Mouse (Mus musculus) testis, adult 2 months (tissue): ENCODE measurements around the gene Fastk. TPM values are rescaled to one million over a fixed set of nuclear protein-coding genes. Genes with fewer than 3 reads are reported as not detected.
A peak's percentile ranks its signal among the peaks of the same experiment; 100 is the strongest.

Experiments
- H3K27ac ChIP-seq: fragments of 200-500 bp; 2 replicates; pipeline ENCODE4 v1.5.1; 2012; ENCODE audit warnings: low read depth, low read length; ENCODE audit not compliant: control insufficient read depth, insufficient read depth
- H3K27me3 ChIP-seq: fragments of 200-500 bp; 2 replicates; pipeline ENCODE4 v1.6.1; 2012; ENCODE audit warnings: mild to moderate bottlenecking, low read length, moderate library complexity; ENCODE audit not compliant: control insufficient read depth, insufficient read depth
- H3K36me3 ChIP-seq: fragments of 200-500 bp; 2 replicates; pipeline ENCODE4 v1.6.1; 2012; ENCODE audit warnings: mild to moderate bottlenecking, low read length; ENCODE audit not compliant: control insufficient read depth, insufficient read depth
- H3K4me1 ChIP-seq: fragments of 200-500 bp; 2 replicates; pipeline ENCODE4 v1.6.1; 2012; ENCODE audit warnings: low read length; ENCODE audit not compliant: control insufficient read depth, insufficient read depth
- H3K4me3 ChIP-seq: fragments of 200-500 bp; 2 replicates; pipeline ENCODE4 v1.5.1; 2012; ENCODE audit warnings: low read depth, mild to moderate bottlenecking, low read length, moderate library complexity, mixed read lengths; ENCODE audit not compliant: control insufficient read depth
- CTCF ChIP-seq: fragments of 200-500 bp; IDR thresholded peaks from 2 replicates; pipeline ENCODE4 v1.5.1; 2012; ENCODE audit warnings: low read depth, mild to moderate bottlenecking, inconsistent platforms, low read length, moderate library complexity; ENCODE audit not compliant: control insufficient read depth, insufficient read depth, insufficient replicate concordance
- POLR2A ChIP-seq: fragments of 200-500 bp; IDR thresholded peaks from 2 replicates; pipeline ENCODE4 v1.6.1; 2012; ENCODE audit warnings: low read depth, mild to moderate bottlenecking, inconsistent platforms, low read length, moderate library complexity; ENCODE audit not compliant: control insufficient read depth
- polyA plus RNA-seq: library from polyadenylated mRNA; depleted of rRNA; stranded (reverse); fragments of >200 nt; gene quantifications from 2 replicates; pipeline ENCODE4 v1.2.3, GENCODE M21; 2012

Fastk gene
- polyA plus RNA-seq, 1 experiment: 243 TPM

DNA sequence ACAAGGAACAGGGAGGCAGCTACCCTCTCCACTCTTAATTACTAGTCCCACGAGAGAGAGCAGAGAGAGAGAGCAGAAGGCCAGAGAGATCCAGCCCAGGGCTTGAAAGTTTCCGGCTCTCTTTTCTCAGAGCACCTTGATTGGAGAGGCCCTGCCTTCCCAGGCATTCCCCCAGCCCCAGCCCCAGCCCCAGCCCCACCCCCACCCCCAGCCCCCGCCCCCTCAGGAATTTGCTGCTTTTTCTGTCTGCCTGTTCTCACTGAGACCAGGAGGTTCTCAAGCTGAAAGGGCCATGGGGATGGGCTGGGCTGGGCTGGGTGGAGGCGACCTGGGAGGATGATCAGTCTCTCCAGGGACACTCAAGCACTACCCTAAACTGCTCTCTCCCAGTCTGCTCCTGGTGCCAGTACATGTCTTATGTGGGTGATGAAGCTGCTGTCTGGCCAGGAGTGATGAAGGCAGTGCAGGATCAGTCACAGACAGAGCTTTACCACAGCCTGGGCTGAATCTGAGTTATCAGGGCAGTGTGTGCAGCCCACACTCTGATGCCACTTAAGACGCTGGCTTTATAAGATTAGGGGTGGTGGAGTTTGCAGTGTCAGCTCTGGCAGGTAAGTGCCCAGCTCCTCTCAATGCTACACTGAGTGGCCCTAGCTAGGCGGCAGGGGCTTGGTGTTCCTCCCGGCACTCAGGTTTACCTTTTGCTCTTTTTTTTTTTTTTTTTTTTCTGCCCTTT is 28.0 kb upstream of the Fastk start:
- no peaks in the 10 kb centered on the region for H3K36me3 ChIP-seq
- H3K27me3 ChIP-seq: no peaks in the 10 kb centered on the region
- peaks cover 14% of the 10 kb centered on the region for H3K4me1 ChIP-seq
- no peak overlapping the region for H3K4me3 ChIP-seq
- TF ChIP-seq POLR2A (no peak), CTCF (no peak)
- H3K27ac ChIP-seq: no peak overlapping the region

DNA sequence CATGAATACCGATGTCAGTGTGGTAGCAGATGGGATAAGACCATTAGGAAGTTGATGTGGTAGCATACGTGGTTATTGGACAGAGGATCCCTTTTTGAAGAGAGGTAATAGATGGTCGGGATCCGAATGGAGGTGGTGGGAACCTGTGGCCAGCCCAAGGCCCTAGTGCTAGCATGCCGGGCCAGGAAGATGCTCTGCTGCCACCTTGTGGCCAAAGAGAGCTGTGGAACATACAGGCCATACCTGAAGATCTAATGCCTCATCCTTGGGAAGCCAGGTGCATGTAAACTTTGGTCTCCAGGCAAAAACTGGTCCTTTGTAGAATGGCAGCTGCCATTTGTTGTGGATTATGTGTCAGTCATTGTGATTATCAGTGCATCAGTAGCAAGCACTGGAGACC is 25.5 kb upstream of the Fastk start:
- Histone ChIP-seq H3K27me3 (no peaks in the 10 kb centered on the region), H3K4me3 (no peak overlapping the region), H3K36me3 (no peaks in the 10 kb centered on the region), H3K4me1 (peaks cover 12% of the 10 kb centered on the region), H3K27ac (no peak overlapping the region)
- TF ChIP-seq POLR2A (no peak), CTCF (peak; percentile 85; the same call in 1 of the 2 replicates)

DNA sequence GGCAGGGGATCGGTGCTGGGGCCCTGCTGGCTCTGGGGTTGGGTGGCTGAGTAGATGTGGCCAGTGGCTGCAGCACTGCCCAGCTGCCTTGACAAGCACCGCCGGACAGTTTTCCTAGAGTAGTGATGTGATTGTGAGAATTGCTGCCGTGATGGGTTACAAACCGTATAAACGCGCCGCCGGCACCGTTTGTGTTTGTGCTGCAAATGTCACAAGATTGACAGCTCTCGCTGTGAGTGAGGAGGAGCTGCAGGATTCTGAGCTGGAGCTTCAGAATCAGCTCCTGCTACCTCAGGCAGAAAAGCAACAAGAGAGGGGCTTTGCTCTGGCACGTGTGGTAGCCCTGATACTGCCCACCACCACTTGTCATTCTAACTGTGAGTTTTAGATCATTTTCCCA is 21.7 kb upstream of the Fastk start:
- no peaks in the 10 kb centered on the region for H3K36me3 ChIP-seq

GRCm38 (mm10) chr5:24455613-24456012 is 10.5 kb upstream of the Fastk start:
- H3K27me3 ChIP-seq: no peaks in the 10 kb centered on the region
- TF ChIP-seq CTCF (no peak), POLR2A (no peak)
- H3K4me1 ChIP-seq: peaks cover 9% of the 10 kb centered on the region
- no peaks in the 10 kb centered on the region for H3K36me3 ChIP-seq
- H3K27ac ChIP-seq: no peak overlapping the region
- no peak overlapping the region for H3K4me3 ChIP-seq

More for the DNA sequence above, 21.7 kb upstream of the Fastk start:
- TF ChIP-seq CTCF (no peak), POLR2A (no peak)
- Histone ChIP-seq H3K27ac (no peak overlapping the region), H3K4me1 (no peaks in the 10 kb centered on the region), H3K27me3 (no peaks in the 10 kb centered on the region), H3K4me3 (no peak overlapping the region)

GRCm38 (mm10) chr5:24455076-24455475 is 10.0 kb upstream of the Fastk start:
- H3K4me1 ChIP-seq: peaks cover 9% of the 10 kb centered on the region
- no peaks in the 10 kb centered on the region for H3K36me3 ChIP-seq
- TF ChIP-seq CTCF (no peak), POLR2A (no peak)
- no peak overlapping the region for H3K27ac ChIP-seq
- H3K27me3 ChIP-seq: no peaks in the 10 kb centered on the region
- H3K4me3 ChIP-seq: no peak overlapping the region

DNA sequence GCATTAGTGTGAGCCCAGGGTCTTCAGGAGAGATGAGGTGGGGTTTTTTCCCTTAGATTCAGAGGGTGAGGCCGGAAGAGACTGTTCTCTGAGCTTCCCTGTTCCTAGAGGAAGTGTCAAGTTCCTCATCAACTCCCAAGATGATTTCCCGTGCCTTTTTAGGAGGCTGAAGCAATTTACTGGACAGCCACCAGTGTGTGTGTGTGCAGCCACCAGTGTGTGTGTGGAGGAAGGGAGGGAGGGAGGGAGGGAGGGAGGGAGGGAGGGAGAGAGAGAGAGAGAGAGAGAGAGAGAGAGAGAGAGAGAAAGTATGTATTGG is 8.9 kb upstream of the Fastk start:
- no peak for TF ChIP-seq CTCF
- no peak for TF ChIP-seq POLR2A

DNA sequence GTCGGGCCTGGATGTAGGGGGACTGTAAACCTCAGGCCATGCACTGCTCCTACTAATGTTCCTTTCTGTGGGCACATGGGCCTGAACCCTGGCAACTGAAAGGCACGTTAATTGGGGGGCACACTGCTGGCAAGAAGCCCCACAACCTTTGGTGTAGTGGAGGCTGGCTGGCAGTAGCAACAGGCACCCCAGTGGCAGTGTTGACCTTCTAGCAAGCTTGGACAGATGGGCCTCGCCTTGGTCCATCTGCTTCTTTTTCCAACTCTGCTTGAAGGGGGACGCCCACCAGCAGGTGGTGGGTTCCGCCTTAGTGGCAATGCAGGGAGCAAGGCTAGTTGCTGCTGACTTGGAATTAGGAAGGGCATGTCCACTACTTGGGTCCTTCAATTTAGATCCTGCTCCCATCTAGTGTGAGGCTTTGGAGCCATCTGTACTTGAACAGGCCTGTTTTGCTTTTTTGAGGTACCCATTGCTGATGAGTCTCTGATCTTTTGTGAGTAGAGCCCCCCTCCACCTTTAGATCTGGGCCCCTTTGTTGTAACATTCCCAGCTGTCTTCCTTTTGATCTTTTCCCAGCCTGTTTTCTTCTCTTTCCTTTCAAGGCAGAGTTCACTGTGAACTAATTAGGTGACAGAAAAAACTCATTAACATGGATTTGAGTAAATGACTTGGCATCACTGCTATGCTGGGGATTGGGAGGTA is 8.3 kb upstream of the Fastk start:
- Histone ChIP-seq H3K27ac (no peak overlapping the region), H3K4me1 (peaks cover 9% of the 10 kb centered on the region), H3K4me3 (no peak overlapping the region), H3K27me3 (no peaks in the 10 kb centered on the region), H3K36me3 (no peaks in the 10 kb centered on the region)
- TF ChIP-seq CTCF (no peak), POLR2A (no peak)

More for the DNA sequence above, 8.9 kb upstream of the Fastk start:
- H3K27ac ChIP-seq: no peak overlapping the region
- H3K4me3 ChIP-seq: no peak overlapping the region
- H3K4me1 ChIP-seq: peaks cover 9% of the 10 kb centered on the region
- no peaks in the 10 kb centered on the region for H3K27me3 ChIP-seq
- no peaks in the 10 kb centered on the region for H3K36me3 ChIP-seq
